Mouse (Mus musculus): ENCODE results near the gene Aldh5a1.

The Aldh5a1 gene

DNA sequence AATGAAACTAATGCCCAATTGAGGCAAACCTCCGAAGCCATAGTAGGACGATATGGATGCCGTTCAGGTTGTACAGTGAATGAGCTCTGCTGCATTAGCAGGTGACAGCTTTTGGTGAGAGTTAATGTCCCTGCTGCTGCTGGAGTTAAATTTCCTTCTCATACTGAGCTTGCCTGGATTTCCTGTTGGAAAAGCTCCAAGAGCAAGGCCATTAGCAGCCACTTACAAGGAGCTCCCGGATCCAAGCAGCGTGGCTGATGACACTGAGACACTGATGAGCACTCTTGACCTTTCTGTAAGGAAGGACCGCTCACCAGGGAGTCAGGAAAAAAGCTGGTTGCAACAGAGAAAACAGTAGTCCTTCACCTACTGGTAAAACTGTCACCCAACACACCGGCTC is 75.4 kb downstream of the Aldh5a1 start:
- DNase-seq, result peak; percentile 23 to 39

DNA sequence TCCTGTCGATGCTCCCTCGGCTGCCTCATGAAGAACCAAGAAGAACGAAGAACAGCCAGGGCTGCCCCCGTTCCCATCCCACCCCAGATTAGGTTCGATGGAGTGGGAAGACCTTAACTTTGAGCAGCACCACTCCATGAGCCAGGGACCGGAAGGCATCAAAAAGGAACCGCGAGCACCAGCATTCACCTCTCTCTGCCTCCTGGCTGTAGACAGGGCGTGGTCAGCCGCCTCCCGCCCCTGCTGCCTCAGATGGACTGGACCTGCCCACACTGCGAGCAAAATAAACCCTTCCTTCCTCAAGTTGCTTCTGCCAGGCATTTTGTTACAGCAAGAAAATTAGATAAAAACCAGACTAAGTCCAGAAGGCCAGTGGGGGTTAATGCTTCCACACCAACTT is 76.4 kb downstream of the Aldh5a1 start:
- DNase-seq, result no peak

DNA sequence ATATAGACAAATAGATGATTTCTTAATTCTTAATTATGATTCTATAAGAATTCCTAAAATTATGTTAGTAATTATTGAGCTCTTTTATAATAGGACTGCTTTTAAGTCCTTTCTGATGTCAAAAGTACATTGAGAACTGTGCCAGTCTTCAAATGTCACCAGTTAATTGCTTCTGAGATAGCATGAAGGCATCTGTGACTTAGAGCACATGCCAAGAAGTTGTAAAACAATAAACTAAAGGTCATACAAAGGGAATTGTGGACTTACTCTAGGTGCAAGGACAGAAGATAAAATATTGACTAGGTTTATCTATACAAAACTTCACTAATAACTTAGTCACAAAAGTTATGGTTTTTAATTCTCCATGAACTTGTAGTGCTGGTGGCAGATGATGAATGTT is 78.3 kb downstream of the Aldh5a1 start:
- no peak for DNase-seq
